Mouse (Mus musculus): ENCODE measurements around the gene Kcnk7.
A peak's percentile ranks its signal among the peaks of the same experiment; 100 is the strongest.

Gene Kcnk7

GRCm38 (mm10) chr19:5725767-5726515 is 21.8 kb downstream of the Kcnk7 start, which contains the start of gene Ehbp1l1:
Gene Ehbp1l1, minus strand, starts transcription at chr19:5726317.
- DNase-seq (ENCODE audit: low spot score): no peak

DNA sequence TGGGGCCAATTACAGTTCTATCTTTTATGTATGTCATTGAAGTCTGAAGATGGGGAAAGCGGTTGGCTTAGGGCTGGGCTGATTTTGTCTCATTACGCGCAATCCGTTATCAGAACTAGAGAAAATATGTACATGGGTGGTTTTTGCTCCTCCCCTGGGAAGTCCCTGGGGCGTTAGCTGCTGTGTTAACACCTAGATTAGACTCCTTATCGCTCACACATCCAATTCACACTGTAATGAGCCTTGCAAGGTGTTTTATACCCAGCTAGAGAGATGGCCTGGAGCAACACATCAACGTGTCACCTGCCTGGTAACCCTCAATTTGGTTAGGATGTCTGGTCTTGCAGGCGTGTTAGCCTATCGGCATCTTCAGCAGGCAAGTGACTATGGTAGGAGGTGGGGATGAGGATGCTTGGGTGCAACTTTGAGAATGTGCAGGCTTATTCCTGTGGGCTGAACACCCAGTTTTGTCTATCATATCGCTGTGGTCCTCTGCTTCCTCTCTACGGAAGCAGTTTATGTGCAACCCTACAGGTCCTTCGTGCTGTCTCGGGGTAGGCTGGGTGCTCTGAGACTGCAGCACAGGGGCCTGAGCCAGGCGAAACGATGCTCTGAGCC is 22.9 kb downstream of the Kcnk7 start:
- DNase-seq (ENCODE audit: low spot score): no peak

DNA sequence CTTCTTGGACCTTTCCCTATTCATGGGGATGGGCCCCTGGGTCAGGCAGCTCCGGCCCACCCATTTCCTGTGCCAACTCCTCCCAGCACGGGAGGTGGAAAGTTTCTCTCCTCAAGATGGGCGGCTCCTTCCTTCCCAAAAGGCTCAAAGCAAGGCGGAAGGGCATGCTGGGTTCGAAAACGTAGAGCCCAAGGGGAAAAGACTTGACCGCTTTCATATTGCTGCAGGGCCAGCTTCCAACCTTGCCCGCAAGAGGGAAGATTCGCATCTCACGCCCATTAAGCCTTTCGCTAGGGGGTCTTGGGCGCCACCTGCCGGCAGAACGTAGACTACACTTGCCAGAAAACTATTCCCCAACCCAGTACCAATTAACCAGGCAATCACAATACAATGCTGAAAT is 23.5 kb downstream of the Kcnk7 start:
- DNase-seq (ENCODE audit: low spot score): peak; percentile 76

DNA sequence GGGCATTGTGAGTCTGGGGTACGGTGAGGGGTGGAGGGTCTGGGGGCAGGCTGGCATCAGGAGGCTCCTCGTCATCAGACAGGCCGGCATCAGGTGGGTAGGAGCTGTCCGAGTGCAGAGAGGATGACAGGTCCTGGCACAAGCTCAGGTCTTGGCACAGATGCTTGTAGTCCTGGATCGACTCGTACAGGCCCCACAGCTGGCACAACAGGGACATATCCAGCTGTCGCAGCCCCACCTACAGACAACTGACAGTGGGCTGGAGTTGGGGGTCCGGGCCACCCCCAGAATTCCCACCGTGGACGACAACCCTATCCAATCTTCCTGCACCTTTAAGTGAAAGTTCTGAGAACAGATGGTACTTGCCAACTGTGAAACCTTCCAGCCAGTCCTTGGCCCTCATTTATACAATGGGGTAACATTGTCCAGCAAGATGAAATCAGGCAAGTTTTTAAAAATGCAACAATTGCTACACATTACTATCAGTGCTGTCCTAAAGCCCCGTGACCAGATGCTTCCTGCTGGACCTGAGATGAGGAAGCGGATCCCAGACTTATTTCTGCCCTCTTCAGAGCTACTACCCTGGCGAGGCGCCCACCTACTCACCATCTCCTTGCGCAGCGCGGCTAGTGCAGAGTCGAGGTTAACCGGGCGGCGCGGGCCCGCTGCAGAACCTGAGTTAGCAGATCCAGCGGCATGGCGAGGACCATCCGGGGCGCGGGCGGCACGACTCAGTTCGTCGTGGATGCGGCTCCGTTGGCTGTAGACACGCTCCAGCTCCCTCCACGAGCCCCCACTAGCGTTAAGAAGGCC is 24.7 kb downstream of the Kcnk7 start:
- peak; percentile 44 for DNase-seq (ENCODE audit: low spot score)

GRCm38 (mm10) chr19:5729444-5729815 is 25.3 kb downstream of the Kcnk7 start, which contains the start of gene Fam89b:
Gene Fam89b, minus strand, starts transcription at chr19:5729653.
- DNase-seq (ENCODE audit: low spot score): peak; percentile 79

- DNase-seq (ENCODE audit: low spot score): no peak
These were observed 26.4 kb downstream of the Kcnk7 start for GRCm38 (mm10) chr19:5730314-5731186.

DNA sequence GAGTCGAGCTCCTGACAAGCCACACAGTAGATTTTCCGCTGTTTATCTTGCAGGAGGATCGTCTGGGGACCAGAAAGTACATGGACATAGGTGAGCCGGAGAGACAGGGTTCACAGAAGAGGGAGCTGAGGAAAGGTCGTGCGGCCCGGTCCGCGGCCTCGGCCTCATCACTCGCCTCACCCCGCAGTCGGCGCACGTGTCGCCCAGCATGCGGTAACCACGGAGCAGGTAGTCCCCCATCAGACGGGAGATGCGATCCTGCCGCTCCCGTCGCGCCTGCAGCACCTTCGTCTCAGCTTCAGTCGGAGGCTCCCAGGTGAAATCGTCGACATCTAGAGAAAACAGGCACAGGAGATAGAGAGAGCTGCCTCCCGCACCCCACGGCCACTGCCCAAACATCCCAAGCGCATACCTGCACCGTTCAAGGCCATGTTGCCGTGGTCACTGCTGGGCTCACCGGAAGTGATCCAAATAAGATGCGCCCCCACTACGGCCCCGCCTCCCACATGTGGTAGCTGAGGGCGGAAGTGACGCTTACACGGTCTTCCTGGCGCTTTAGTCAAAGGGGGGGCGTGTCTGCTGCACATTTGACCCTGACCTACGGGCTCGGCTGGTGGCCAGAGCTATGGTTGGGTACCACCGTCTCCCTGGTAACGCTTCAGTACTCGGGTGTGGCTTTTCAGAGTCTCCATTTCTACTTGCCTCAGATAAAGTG is 27.3 kb downstream of the Kcnk7 start:
- DNase-seq (ENCODE audit: low spot score): peak; percentile 92

DNA sequence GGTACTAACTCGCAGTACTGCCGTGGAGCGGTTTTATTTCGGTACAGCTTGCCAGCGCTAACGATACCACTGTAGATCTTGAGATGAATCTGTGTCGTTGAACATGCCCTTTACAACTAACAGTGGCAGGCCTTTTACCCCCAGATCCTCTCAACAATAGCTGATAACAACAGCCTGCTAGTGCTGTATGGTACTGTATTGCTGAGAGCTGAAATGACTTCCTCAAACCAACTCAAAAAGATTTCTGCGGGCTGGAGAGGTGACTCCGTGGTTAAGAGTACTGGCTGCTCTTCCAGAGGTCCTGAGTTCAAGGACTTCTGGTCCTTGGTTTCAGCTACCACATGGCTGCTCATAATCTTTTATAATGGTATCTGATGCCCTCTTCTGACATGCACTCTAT is 30.2 kb downstream of the Kcnk7 start:
- no peak for DNase-seq (ENCODE audit: low spot score)

DNA sequence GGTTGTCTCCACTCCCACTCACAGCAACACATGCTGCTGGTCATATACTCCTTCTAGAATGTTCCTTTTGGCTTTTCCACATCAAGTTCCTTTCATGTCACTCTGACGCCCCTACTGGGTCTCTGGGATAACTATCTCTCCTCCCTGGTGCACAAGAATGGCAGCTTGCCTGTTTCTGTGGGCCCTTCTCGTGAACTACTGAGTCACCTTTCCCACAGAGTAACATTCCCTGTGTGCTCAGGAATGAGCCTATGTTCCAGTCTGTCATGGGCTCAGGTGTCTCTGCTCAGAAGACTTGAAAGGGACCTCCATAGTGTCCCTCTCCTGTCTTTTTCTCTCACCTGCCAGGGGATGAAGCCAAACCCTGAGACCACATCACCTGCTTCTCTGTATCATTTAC is 35.3 kb downstream of the Kcnk7 start:
- no peak for DNase-seq (ENCODE audit: low spot score)

GRCm38 (mm10) chr19:5740320-5741317 is 36.5 kb downstream of the Kcnk7 start, which contains the start of gene Ltbp3:
Gene Ltbp3, plus strand, starts transcription at chr19:5740904.
- DNase-seq (ENCODE audit: low spot score): peak; percentile 58

DNA sequence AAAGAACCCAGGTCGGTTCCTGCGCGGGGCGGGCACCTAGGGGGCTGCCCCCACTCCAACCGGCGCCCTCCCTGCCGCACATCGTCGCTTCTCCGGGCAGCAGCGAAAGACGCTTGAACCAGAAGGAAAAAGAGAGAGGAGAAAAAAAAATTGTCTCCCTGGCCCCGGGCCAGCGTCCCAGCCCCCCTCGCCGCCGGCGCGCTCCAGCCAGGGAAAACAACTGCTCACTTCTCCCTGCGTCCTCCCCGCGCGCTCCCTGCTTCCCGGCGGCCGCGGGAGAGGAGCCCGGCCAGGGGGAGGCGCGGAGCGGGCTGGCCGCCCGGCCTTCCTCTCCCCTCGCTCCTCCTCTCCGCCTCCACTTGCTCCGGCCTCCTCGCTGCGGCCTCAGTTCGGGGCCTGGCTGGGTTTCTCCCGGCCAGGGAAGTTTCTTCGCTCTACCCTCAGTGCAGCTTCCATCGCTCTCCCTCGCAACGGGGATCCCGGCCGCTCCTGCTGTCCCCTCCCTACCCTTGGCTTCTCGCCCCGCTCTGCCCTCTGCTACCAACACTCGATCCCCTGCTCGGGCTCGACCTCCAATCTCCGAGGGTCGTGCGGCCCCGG is 37.6 kb downstream of the Kcnk7 start:
- DNase-seq (ENCODE audit: low spot score): peak; percentile 77

DNA sequence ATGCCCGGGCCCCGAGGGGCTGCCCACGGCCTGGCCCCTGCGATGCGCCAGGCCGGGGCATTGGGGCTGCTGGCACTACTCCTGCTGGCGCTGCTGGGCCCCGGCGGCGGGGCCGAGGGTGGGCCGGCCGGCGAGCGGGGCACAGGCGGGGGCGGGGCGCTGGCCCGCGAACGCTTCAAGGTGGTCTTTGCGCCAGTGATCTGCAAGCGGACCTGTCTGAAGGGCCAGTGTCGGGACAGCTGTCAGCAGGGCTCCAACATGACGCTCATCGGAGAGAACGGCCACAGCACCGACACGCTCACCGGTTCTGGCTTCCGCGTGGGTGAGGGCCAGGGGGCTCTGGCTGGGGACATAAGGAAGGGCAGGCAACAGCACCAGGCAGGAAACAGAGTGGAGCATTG is 38.1 kb downstream of the Kcnk7 start:
- no peak for DNase-seq (ENCODE audit: low spot score)

DNA sequence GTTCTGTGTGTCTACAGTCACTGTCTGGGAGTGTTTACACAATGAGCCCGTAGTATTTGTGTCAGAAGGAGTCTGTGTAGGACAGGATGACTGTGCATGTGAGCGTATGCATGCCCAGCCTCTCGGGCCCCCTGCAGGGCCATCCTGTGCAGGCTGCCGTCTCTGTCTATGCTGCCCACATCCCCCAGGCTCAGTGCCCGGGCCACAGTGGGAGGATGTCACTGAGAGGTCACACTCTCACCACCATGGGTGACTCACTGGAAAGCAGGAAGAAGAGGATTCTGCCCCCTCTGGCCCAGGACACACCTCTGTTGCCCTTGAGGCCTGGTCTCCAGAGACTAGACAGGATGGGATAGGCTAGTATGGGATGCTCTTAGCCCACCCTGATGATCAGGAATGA is 39.4 kb downstream of the Kcnk7 start:
- DNase-seq (ENCODE audit: low spot score): peak; percentile 69

DNA sequence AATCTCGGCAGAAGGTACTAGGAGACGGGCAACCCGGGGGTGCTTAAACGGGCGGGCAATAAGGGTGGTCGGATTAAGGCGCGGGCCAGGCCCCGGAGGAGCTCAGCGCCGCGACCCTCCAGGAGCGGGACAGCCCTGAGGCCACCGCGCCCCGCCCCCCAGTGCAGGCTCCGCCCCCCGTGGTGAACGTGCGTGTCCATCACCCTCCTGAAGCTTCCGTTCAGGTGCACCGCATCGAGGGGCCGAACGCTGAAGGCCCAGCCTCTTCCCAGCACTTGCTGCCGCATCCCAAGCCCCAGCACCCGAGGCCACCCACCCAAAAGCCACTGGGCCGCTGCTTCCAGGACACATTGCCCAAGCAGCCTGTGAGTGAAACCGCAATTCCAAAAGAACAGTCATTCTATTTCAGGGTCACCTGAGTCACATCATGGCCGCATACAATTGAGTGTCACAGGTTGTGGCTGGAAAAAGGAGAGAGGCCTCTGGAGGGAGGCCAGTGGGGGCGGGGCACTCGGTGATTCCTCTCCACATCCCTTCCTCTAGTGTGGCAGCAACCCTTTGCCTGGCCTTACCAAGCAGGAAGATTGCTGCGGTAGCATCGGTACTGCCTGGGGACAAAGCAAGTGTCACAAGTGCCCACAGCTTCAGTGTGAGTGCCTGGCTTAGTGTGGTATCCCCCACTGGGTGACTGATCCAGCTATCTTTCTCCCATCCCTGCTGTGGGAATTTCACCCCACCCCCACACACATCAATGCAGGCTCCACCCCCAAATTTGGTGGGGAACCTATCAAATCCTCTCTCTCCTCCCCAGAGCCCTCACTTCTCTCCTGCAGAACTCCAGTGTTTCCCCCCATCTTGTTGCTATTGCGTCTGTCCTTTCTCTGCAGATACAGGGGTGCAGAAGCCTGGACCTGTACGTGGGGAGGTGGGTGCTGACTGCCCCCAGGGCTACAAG is 41.9 kb downstream of the Kcnk7 start:
- DNase-seq (ENCODE audit: low spot score): no peak

- DNase-seq (ENCODE audit: low spot score): no peak
These were observed 42.8 kb downstream of the Kcnk7 start for GRCm38 (mm10) chr19:5746907-5747363.

GRCm38 (mm10) chr19:5749476-5749875 is 45.3 kb downstream of the Kcnk7 start:
- no peak for DNase-seq (ENCODE audit: low spot score)

DNA sequence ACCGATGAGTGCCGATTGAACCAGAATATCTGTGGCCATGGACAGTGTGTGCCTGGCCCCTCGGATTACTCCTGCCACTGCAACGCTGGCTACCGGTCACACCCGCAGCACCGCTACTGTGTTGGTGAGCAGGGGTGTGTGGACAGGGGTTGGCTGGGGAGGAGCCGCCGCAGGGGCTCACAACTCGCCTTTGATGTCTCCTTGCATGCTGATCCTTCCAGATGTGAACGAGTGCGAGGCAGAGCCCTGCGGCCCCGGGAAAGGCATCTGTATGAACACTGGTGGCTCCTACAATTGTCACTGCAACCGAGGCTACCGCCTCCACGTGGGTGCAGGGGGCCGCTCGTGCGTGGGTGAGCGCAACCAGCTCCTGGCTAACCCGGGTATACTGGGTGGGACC is 46.8 kb downstream of the Kcnk7 start:
- DNase-seq (ENCODE audit: low spot score): no peak

DNA sequence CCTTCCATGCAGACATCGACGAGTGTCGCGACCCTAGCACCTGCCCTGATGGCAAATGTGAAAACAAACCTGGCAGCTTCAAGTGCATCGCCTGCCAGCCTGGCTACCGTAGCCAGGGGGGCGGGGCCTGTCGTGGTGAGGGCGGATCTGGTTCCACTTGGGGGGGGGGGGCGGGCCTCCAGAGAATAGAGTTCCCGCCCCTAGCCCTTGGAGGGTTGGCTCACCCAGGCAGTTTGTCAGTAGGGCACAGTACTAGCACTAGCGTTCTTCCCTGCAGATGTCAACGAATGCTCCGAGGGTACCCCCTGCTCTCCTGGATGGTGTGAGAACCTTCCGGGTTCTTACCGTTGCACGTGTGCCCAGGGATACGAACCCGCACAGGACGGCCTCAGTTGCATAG is 47.6 kb downstream of the Kcnk7 start:
- no peak for DNase-seq (ENCODE audit: low spot score)

Data from MN1 (cell line).